Mouse (Mus musculus) embryonic fibroblast, embryonic 13.5 days (primary cell): ENCODE data around the gene Tspan18. TPM values are rescaled to one million over a fixed set of nuclear protein-coding genes. Genes with fewer than 3 reads are reported as not detected.

Experiments used
- H3K27ac ChIP-seq: 2 replicates; pipeline ENCODE4 v1.5.1; 2012; ENCODE audit warnings: low read length, control low read depth, inconsistent platforms; ENCODE audit not compliant: insufficient read depth
- H3K4me1 ChIP-seq: 2 replicates; pipeline ENCODE4 v1.6.1; 2011; ENCODE audit warnings: low read length; ENCODE audit not compliant: control insufficient read depth, insufficient read depth
- H3K4me3 ChIP-seq: 2 replicates; pipeline ENCODE4 v1.5.1; 2011; ENCODE audit warnings: mild to moderate bottlenecking, control low read depth, low read length; ENCODE audit not compliant: insufficient read depth
- CTCF ChIP-seq: IDR thresholded peaks from 2 replicates; pipeline ENCODE4 v1.5.1; 2011; ENCODE audit warnings: mild to moderate bottlenecking, control low read depth, low read length, moderate library complexity, borderline replicate concordance; ENCODE audit not compliant: insufficient read depth
- POLR2A ChIP-seq: IDR thresholded peaks from 2 replicates; pipeline ENCODE4 v1.6.1; 2011; ENCODE audit warnings: low read depth, mild to moderate bottlenecking, control low read depth, low read length, moderate library complexity
- polyA plus RNA-seq: library from polyadenylated mRNA; stranded (reverse); fragments of >200 nt; gene quantifications from 2 replicates; pipeline ENCODE4 v1.2.4, GENCODE M21; 2011; ENCODE audit warnings: low read depth; ENCODE audit not compliant: missing spikeins, insufficient read length

Tspan18 gene
- polyA plus RNA-seq, 1 experiment = 11.5 TPM

GRCm38 (mm10) chr2:93270083-93270482 is 64.2 kb downstream of the Tspan18 start:
- H3K27ac ChIP-seq = no peak overlapping the region
- H3K4me3 ChIP-seq = no peak overlapping the region
- TF ChIP-seq POLR2A = no peak
- TF ChIP-seq CTCF = no peak
- H3K4me1 ChIP-seq = no peaks in the 10 kb centered on the region

- Histone ChIP-seq H3K4me3 (no peak overlapping the region), H3K27ac (no peak overlapping the region), H3K4me1 (no peaks in the 10 kb centered on the region)
- no peak for TF ChIP-seq CTCF
- TF ChIP-seq POLR2A = no peak
Observed at GRCm38 (mm10) chr2:93269611-93270010, 64.7 kb downstream of the Tspan18 start.

GRCm38 (mm10) chr2:93268711-93269270 is 65.5 kb downstream of the Tspan18 start:
- H3K4me1 ChIP-seq = no peaks in the 10 kb centered on the region
- H3K4me3 ChIP-seq = no peak overlapping the region
- no peak overlapping the region for H3K27ac ChIP-seq
- TF ChIP-seq POLR2A (no peak), CTCF (no peak)

GRCm38 (mm10) chr2:93267791-93268190 is 66.5 kb downstream of the Tspan18 start:
- H3K4me1 ChIP-seq = no peaks in the 10 kb centered on the region
- H3K27ac ChIP-seq = no peak overlapping the region
- no peak for TF ChIP-seq POLR2A
- no peak for TF ChIP-seq CTCF
- no peak overlapping the region for H3K4me3 ChIP-seq

- TF ChIP-seq POLR2A (no peak), CTCF (no peak)
- Histone ChIP-seq H3K4me1 (no peaks in the 10 kb centered on the region), H3K27ac (no peak overlapping the region), H3K4me3 (no peak overlapping the region)
Observed at GRCm38 (mm10) chr2:93266565-93267169, 67.6 kb downstream of the Tspan18 start.

- Histone ChIP-seq H3K27ac (no peak overlapping the region), H3K4me3 (no peak overlapping the region), H3K4me1 (no peaks in the 10 kb centered on the region)
- TF ChIP-seq POLR2A = no peak
- TF ChIP-seq CTCF = no peak
Observed at GRCm38 (mm10) chr2:93262291-93263285, 71.7 kb downstream of the Tspan18 start.

GRCm38 (mm10) chr2:93261521-93262290 is 72.6 kb downstream of the Tspan18 start:
- Histone ChIP-seq H3K4me1 (no peaks in the 10 kb centered on the region), H3K27ac (no peak overlapping the region), H3K4me3 (no peak overlapping the region)
- TF ChIP-seq POLR2A (no peak), CTCF (no peak)

GRCm38 (mm10) chr2:93257634-93258033 is 76.7 kb downstream of the Tspan18 start:
- H3K4me1 ChIP-seq = no peaks in the 10 kb centered on the region
- TF ChIP-seq CTCF = no peak
- TF ChIP-seq POLR2A = no peak

GRCm38 (mm10) chr2:93256735-93257405 is 77.4 kb downstream of the Tspan18 start:
- H3K27ac ChIP-seq = no peak overlapping the region
- no peaks in the 10 kb centered on the region for H3K4me1 ChIP-seq
- TF ChIP-seq POLR2A = no peak
- no peak for TF ChIP-seq CTCF
- H3K4me3 ChIP-seq = no peak overlapping the region

More at GRCm38 (mm10) chr2:93257634-93258033, 76.7 kb downstream of the Tspan18 start:
- Histone ChIP-seq H3K27ac (no peak overlapping the region), H3K4me3 (no peak overlapping the region)
